Mouse (Mus musculus): ENCODE measurements around the gene Aph1a. TPM values are rescaled to one million over a fixed set of nuclear protein-coding genes. Genes with fewer than 3 reads are reported as not detected.
"Not testable (repeated sequence)": the region's sequence is repeated elsewhere in the genome, so short reads cannot be mapped to it uniquely, and the experiment has no call there.

Gene Aph1a
- polyA plus RNA-seq, 2 experiments: 35.8 to 116 TPM

DNA sequence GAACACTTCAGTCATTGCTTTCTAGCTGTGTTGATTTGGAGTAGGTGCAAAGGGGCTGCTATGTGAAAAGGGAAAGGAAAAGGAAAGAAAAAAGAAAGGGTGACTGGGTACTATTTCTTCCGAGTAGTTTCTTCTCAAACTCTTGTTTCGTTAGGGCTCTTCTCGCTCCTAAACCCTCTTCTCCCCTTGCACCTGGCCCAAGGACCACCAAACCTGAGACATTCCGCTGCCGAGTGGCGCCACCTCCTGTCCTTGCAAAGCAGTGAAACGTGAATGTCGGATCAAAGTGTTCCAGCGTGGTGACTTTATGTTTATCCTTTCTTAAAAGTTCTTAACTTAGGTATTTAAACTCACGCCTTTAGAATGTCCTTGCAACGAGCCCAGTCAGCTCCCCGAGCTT lies 13.1 kb downstream of the Aph1a start:
- DNase-seq (ENCODE audit: low spot score) (peak; percentile 48), ATAC-seq (ENCODE audit: low FRiP score, low read depth) (no peak)
- Histone ChIP-seq H3K4me2 (replicated peaks; ENCODE audit: low read depth, low read length, severe bottlenecking) (peak overlapping the region; percentile 89), H3K27ac (replicated peaks; ENCODE audit: low read depth, low read length) (no peak overlapping the region), H3K9me3 (ENCODE audit: control insufficient read depth, low read length) (no peaks in the 10 kb centered on the region), H3K9ac (ENCODE audit: low read depth, low read length, severe bottlenecking) (no peak overlapping the region), H3K27me3 (ENCODE audit: control insufficient read depth, insufficient read depth, low read length) (no peaks in the 10 kb centered on the region), H3K4me3 (replicated peaks; ENCODE audit: low read length) (peak overlapping the region; percentile 14), H3K4me1 (ENCODE audit: control insufficient read depth, insufficient read depth, low read length) (peaks cover 23% of the 10 kb centered on the region), H3K36me3 (ENCODE audit: control insufficient read depth, insufficient read depth, low read length) (no peaks in the 10 kb centered on the region)
- no peak for TF ChIP-seq POLR2A (IDR thresholded peaks at IDR 0.05; ENCODE audit: borderline replicate concordance, extremely low read depth, insufficient read depth, insufficient read length)
- WGBS: under 1% methylated on average over 12 of the region's 12 CpGs

- no peak overlapping the region for H3K27ac ChIP-seq (replicated peaks; ENCODE audit: low read depth, low read length)
- TF ChIP-seq POLR2A (IDR thresholded peaks at IDR 0.05; ENCODE audit: borderline replicate concordance, extremely low read depth, insufficient read depth, insufficient read length): no peak
- DNase-seq (ENCODE audit: low spot score): peak; percentile 23
- no peak overlapping the region for H3K4me3 ChIP-seq (replicated peaks; ENCODE audit: low read length)
- H3K36me3 ChIP-seq (ENCODE audit: control insufficient read depth, insufficient read depth, low read length): no peaks in the 10 kb centered on the region
- no peaks in the 10 kb centered on the region for H3K27me3 ChIP-seq (ENCODE audit: control insufficient read depth, insufficient read depth, low read length)
- peaks cover 16% of the 10 kb centered on the region for H3K4me1 ChIP-seq (ENCODE audit: control insufficient read depth, insufficient read depth, low read length)
- ATAC-seq (ENCODE audit: low FRiP score, low read depth): no peak
- H3K4me2 ChIP-seq (replicated peaks; ENCODE audit: low read depth, low read length, severe bottlenecking): no peak overlapping the region
- no peak overlapping the region for H3K9ac ChIP-seq (ENCODE audit: low read depth, low read length, severe bottlenecking)
- H3K9me3 ChIP-seq (ENCODE audit: control insufficient read depth, low read length): no peaks in the 10 kb centered on the region
- 35% methylated on average over 4 of the region's 4 CpGs for WGBS
Observed at GRCm38 (mm10) chr3:95907613-95908012, 13.8 kb downstream of the Aph1a start.

DNA sequence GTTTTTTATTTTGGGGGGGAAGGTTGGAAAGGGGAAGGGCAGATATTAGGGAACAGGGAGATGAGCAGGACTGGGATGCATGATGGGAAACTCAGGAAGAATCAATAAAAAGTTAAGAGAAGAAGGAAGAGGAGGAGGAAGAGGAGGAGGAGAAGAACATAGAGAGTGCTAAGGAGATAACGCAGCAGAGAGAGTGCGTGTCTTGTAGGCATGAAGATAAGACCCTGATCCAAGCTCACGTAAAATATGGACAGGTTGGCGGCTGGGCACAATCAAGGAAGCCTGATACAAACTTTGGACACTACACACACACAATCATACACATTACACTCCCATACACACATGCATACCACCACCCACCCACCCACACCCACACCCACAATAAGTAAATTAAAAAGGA lies 20.9 kb downstream of the Aph1a start:
- ATAC-seq (ENCODE audit: low FRiP score, low read depth): no peak

GRCm38 (mm10) chr3:95916760-95917159 lies 23.0 kb downstream of the Aph1a start:
- 80% methylated on average over 7 of the region's 7 CpGs for WGBS
- H3K4me3 ChIP-seq (replicated peaks; ENCODE audit: low read length): no peak overlapping the region
- H3K36me3 ChIP-seq (ENCODE audit: control insufficient read depth, insufficient read depth, low read length): no peaks in the 10 kb centered on the region
- ATAC-seq (ENCODE audit: low FRiP score, low read depth): no peak
- H3K27ac ChIP-seq (replicated peaks; ENCODE audit: low read depth, low read length): no peak overlapping the region
- no peaks in the 10 kb centered on the region for H3K27me3 ChIP-seq (ENCODE audit: control insufficient read depth, insufficient read depth, low read length)
- H3K4me1 ChIP-seq (ENCODE audit: control insufficient read depth, insufficient read depth, low read length): no peaks in the 10 kb centered on the region
- no peak overlapping the region for H3K4me2 ChIP-seq (replicated peaks; ENCODE audit: low read depth, low read length, severe bottlenecking)
- DNase-seq (ENCODE audit: low spot score): no peak
- H3K9ac ChIP-seq (ENCODE audit: low read depth, low read length, severe bottlenecking): no peak overlapping the region
- no peaks in the 10 kb centered on the region for H3K9me3 ChIP-seq (ENCODE audit: control insufficient read depth, low read length)
- no peak for TF ChIP-seq POLR2A (IDR thresholded peaks at IDR 0.05; ENCODE audit: borderline replicate concordance, extremely low read depth, insufficient read depth, insufficient read length)

More for the DNA sequence above, 20.9 kb downstream of the Aph1a start:
- Histone ChIP-seq H3K9me3 (ENCODE audit: control insufficient read depth, low read length) (no peaks in the 10 kb centered on the region), H3K27me3 (ENCODE audit: control insufficient read depth, insufficient read depth, low read length) (no peaks in the 10 kb centered on the region), H3K9ac (ENCODE audit: low read depth, low read length, severe bottlenecking) (no peak overlapping the region), H3K4me3 (replicated peaks; ENCODE audit: low read length) (no peak overlapping the region), H3K27ac (replicated peaks; ENCODE audit: low read depth, low read length) (no peak overlapping the region), H3K4me2 (replicated peaks; ENCODE audit: low read depth, low read length, severe bottlenecking) (no peak overlapping the region), H3K4me1 (ENCODE audit: control insufficient read depth, insufficient read depth, low read length) (no peaks in the 10 kb centered on the region), H3K36me3 (ENCODE audit: control insufficient read depth, insufficient read depth, low read length) (no peaks in the 10 kb centered on the region)
- 87% methylated on average over 4 of the region's 4 CpGs for WGBS
- no peak for TF ChIP-seq POLR2A (IDR thresholded peaks at IDR 0.05; ENCODE audit: borderline replicate concordance, extremely low read depth, insufficient read depth, insufficient read length)
- no peak for DNase-seq (ENCODE audit: low spot score)

- H3K9ac ChIP-seq (ENCODE audit: low read depth, low read length, severe bottlenecking); H3K4me1 ChIP-seq (ENCODE audit: control insufficient read depth, insufficient read depth, low read length); DNase-seq (ENCODE audit: low spot score); H3K27me3 ChIP-seq (ENCODE audit: control insufficient read depth, insufficient read depth, low read length); H3K27ac ChIP-seq (replicated peaks; ENCODE audit: low read depth, low read length); H3K36me3 ChIP-seq (ENCODE audit: control insufficient read depth, insufficient read depth, low read length); ATAC-seq (ENCODE audit: low FRiP score, low read depth); H3K4me3 ChIP-seq (replicated peaks; ENCODE audit: low read length); H3K4me2 ChIP-seq (replicated peaks; ENCODE audit: low read depth, low read length, severe bottlenecking); H3K9me3 ChIP-seq (ENCODE audit: control insufficient read depth, low read length): not testable (repeated sequence)
- WGBS: 57% methylated on average over 2 of the region's 2 CpGs
Observed at GRCm38 (mm10) chr3:95920532-95920931, 26.8 kb downstream of the Aph1a start.

- H3K9me3 ChIP-seq (ENCODE audit: control insufficient read depth, low read length); H3K4me3 ChIP-seq (replicated peaks; ENCODE audit: low read length); DNase-seq (ENCODE audit: low spot score); H3K4me2 ChIP-seq (replicated peaks; ENCODE audit: low read depth, low read length, severe bottlenecking); H3K27me3 ChIP-seq (ENCODE audit: control insufficient read depth, insufficient read depth, low read length); H3K4me1 ChIP-seq (ENCODE audit: control insufficient read depth, insufficient read depth, low read length); H3K36me3 ChIP-seq (ENCODE audit: control insufficient read depth, insufficient read depth, low read length); H3K9ac ChIP-seq (ENCODE audit: low read depth, low read length, severe bottlenecking); H3K27ac ChIP-seq (replicated peaks; ENCODE audit: low read depth, low read length); ATAC-seq (ENCODE audit: low FRiP score, low read depth): not testable (repeated sequence)
- WGBS: 89% methylated on average over 7 of the region's 7 CpGs
Observed at GRCm38 (mm10) chr3:95923429-95923828, 29.7 kb downstream of the Aph1a start.
